Mouse (Mus musculus) midbrain, postnatal 0 days (tissue): ENCODE measurements around the gene Rbms1. TPM values are rescaled to one million over a fixed set of nuclear protein-coding genes. Genes with fewer than 3 reads are reported as not detected.

Source experiments
- ATAC-seq: fragments of 200-750 bp; cut with Nextera tagmentation; 2 replicates; pipeline ENCODE4 v1.8.0; 2017; ENCODE audit warnings: moderate number of reproducible peaks, mild to moderate bottlenecking, moderate TSS enrichment, moderate library complexity; ENCODE audit not compliant: low FRiP score
- DNase-seq: peaks from one replicate; pipeline ENCODE4 v3.0.0-alpha.2; 2015; ENCODE audit warnings: low spot score
- H3K27ac ChIP-seq: fragments of 300-500 bp; sonication (generic); 2 replicates; pipeline ENCODE4 v1.5.1; 2014; ENCODE audit warnings: low read depth, mild to moderate bottlenecking, low read length, mixed read lengths
- H3K27me3 ChIP-seq: fragments of 300-500 bp; sonication (generic); 2 replicates; pipeline ENCODE4 v1.6.1; 2014; ENCODE audit warnings: low read length, control low read depth, mixed read lengths; ENCODE audit not compliant: insufficient read depth
- H3K36me3 ChIP-seq: fragments of 300-500 bp; sonication (generic); 2 replicates; pipeline ENCODE4 v1.6.1; 2014; ENCODE audit warnings: low read length, control low read depth, mixed read lengths; ENCODE audit not compliant: insufficient read depth
- H3K4me1 ChIP-seq: fragments of 300-500 bp; sonication (generic); 2 replicates; pipeline ENCODE4 v1.6.1; 2014; ENCODE audit warnings: mild to moderate bottlenecking, control low read depth, antibody characterized with exemption, low read length, mixed read lengths; ENCODE audit not compliant: insufficient read depth
- H3K4me2 ChIP-seq: fragments of 300-500 bp; sonication (generic); 2 replicates; pipeline ENCODE4 v1.6.1; 2014; ENCODE audit warnings: low read depth, mild to moderate bottlenecking, low read length, mixed read lengths; ENCODE audit not compliant: poor library complexity, severe bottlenecking
- H3K4me3 ChIP-seq: fragments of 300-500 bp; sonication (generic); 2 replicates; pipeline ENCODE4 v1.5.1; 2014; ENCODE audit warnings: low read depth, mild to moderate bottlenecking, low read length, moderate library complexity
- H3K9ac ChIP-seq: fragments of 300-500 bp; sonication (generic); replicated peaks from 2 replicates; pipeline ENCODE4 v1.6.1; 2014; ENCODE audit warnings: mild to moderate bottlenecking, low read length, moderate library complexity, mixed read lengths; ENCODE audit not compliant: poor library complexity, severe bottlenecking
- H3K9me3 ChIP-seq: fragments of 300-500 bp; sonication (generic); 2 replicates; pipeline ENCODE4 v1.6.1; 2016; ENCODE audit warnings: low read length, control low read depth
- CTCF ChIP-seq: IDR thresholded peaks from 2 replicates; pipeline ENCODE4 v1.5.1; 2016; ENCODE audit warnings: antibody characterized with exemption, mild to moderate bottlenecking
- WGBS: fragments of 180-500 bp; shearing (Covaris S2); extraction: QIAGEN DNeasy Blood & Tissue Kit; methylation state at CpG from one replicate; pipeline ENCODE4 v1.1.7; 2014; 5-methylcytosine and 5-hydroxymethylcytosine counted together
- polyA plus RNA-seq: library from polyadenylated mRNA; unstranded; fragments of >200 nt; fragmentation: Nextera tagmentation; extraction: Ambion mirVana; gene quantifications from 2 replicates; pipeline ENCODE4 v1.2.1, GENCODE M21; 2015
- total RNA-seq: library from RNA; depleted of rRNA; stranded (reverse); fragments of >200 nt; gene quantifications from 2 replicates; pipeline ENCODE4 v1.2.3, GENCODE M21; 2014

The Rbms1 gene
- total and polyA plus RNA-seq, 2 experiments from 2014 or later: 36.2 to 40.4 TPM

DNA sequence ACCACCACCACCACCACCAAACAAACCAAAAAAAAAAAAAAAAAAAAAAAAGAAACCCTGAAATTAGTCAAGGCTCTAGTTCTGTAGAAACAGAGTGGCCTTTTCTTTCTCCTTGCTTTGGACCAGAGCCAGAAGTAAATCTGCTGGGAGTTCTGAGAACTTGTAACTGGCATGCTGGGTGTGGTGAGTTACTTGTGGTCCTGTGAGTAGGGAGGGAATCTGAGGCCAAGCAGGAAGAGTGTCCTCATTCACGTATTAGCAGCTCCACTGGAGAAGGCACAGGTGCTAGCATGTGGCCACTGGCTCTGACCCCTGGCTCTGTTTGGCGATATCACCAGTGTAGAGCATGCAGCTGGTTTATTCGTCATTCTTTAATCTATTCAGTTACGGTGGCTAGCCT is 137.3 kb downstream of the Rbms1 start:
- WGBS: 66% methylated on average over 4 of the region's 4 CpGs

DNA sequence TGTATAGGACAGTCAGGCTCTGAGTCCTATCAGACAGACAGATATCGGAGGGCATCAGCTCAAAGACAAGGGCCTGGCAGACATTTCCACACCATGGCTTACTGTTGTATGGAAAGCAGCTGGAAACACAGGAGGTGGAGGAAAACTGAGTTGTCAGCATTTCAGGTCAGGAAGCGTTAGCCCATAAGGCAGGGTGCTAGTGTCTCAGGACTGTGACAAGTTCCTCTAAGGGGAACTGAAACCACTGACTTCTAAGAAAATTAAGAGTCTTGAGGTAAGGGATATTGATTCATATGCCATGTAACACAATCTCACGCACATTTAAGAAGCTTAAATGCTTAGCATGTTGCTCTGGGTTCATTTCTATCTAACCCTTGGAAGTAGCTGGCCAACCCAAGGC is 141.4 kb downstream of the Rbms1 start:
- Histone ChIP-seq H3K27me3 (no peaks in the 10 kb centered on the region), H3K4me1 (peaks cover 3% of the 10 kb centered on the region; the same call in 1 of the 2 replicates), H3K27ac (no peak overlapping the region), H3K9me3 (no peaks in the 10 kb centered on the region), H3K36me3 (no peaks in the 10 kb centered on the region), H3K4me3 (no peak overlapping the region), H3K9ac (no peak overlapping the region), H3K4me2 (no peak overlapping the region)
- no peak for DNase-seq
- WGBS: 91% methylated on average over 3 of the region's 3 CpGs
- TF ChIP-seq CTCF: no peak
- ATAC-seq: no peak

More for the DNA sequence above, 137.3 kb downstream of the Rbms1 start:
- no peak for TF ChIP-seq CTCF
- ATAC-seq: no peak
- Histone ChIP-seq H3K36me3 (no peaks in the 10 kb centered on the region), H3K27ac (no peak overlapping the region), H3K4me3 (no peak overlapping the region), H3K4me1 (peaks cover 3% of the 10 kb centered on the region; the same call in 1 of the 2 replicates), H3K9ac (no peak overlapping the region), H3K4me2 (no peak overlapping the region), H3K27me3 (no peaks in the 10 kb centered on the region), H3K9me3 (no peaks in the 10 kb centered on the region)
- DNase-seq: no peak

DNA sequence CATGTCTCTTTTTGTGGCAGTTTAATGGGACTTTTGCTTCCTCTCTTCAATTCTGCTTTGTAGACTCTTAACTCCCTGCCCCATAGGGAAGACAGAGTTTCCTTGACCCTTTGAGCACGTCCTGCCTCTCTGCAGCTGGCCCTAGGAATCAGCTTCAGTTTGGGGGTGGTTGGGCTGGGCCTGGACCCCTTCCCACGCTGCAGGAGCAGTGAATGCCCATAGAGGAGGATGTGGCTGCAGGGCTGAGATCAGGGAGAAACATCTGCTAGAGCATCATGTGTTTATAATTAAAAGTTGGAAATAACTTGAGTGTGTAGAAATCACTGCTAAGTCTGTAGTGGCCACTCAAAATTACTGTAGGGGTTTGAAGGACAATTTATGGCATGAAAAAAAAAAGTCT is 144.4 kb downstream of the Rbms1 start:
- no peak for TF ChIP-seq CTCF
- no peak overlapping the region for H3K27ac ChIP-seq
- H3K4me3 ChIP-seq: no peak overlapping the region
- no peak overlapping the region for H3K9ac ChIP-seq
- H3K4me1 ChIP-seq: no peaks in the 10 kb centered on the region
- H3K36me3 ChIP-seq: no peaks in the 10 kb centered on the region
- no peaks in the 10 kb centered on the region for H3K27me3 ChIP-seq
- ATAC-seq (no peak), DNase-seq (no peak)
- no peaks in the 10 kb centered on the region for H3K9me3 ChIP-seq
- 34% methylated on average over 2 of the region's 2 CpGs for WGBS
- H3K4me2 ChIP-seq: no peak overlapping the region

DNA sequence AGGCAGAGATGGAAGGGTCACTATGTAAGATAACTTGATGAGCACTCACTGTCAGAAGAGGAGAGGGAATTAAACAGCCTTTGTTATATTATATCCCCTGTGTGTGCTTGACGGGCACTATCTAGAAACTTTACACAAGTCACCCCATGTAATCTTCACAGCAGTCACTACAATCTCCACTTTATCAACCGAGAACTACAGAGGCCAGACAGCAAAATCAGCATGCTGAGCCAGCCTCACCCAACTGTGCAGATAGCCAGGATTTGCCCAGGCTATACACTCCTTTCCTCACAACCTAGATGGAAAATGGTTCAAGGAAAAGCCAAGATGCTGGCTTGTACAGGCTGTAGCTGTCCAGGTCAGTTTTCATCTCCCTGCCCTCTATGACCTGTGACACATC is 146.7 kb downstream of the Rbms1 start:
- TF ChIP-seq CTCF: no peak
- no peaks in the 10 kb centered on the region for H3K9me3 ChIP-seq
- no peak overlapping the region for H3K9ac ChIP-seq
- no peak for ATAC-seq
- no peak for DNase-seq
- no peaks in the 10 kb centered on the region for H3K36me3 ChIP-seq
- H3K4me3 ChIP-seq: no peak overlapping the region
- no peaks in the 10 kb centered on the region for H3K27me3 ChIP-seq
- no peaks in the 10 kb centered on the region for H3K4me1 ChIP-seq
- H3K27ac ChIP-seq: no peak overlapping the region
- 65% methylated on average over 2 of the region's 2 CpGs for WGBS
- H3K4me2 ChIP-seq: no peak overlapping the region

DNA sequence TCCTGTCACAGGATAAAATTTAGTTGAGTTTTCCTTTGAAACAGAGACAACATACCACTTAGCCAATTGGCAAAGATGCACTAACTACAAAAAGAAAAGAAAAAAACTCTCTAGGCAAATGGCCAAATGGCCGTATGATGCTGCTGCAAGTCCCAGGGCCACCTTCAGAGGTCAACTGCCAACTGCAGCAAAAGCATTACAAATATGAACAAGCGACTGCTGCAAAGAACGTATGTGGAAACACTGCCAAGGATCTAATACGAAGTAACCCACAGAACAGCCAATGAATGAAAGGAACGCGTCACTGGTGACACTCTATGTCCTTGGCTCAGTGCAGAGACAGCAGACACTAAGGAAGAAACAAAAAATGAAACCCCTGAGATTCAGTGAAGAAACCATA is 148.2 kb downstream of the Rbms1 start:
- no peaks in the 10 kb centered on the region for H3K4me1 ChIP-seq
- no peaks in the 10 kb centered on the region for H3K36me3 ChIP-seq
- H3K9me3 ChIP-seq: no peaks in the 10 kb centered on the region
- H3K4me3 ChIP-seq: no peak overlapping the region
- H3K27me3 ChIP-seq: no peaks in the 10 kb centered on the region
- WGBS: 78% methylated on average over 6 of the region's 6 CpGs
- TF ChIP-seq CTCF: no peak
- no peak for ATAC-seq
- H3K27ac ChIP-seq: no peak overlapping the region
- no peak overlapping the region for H3K9ac ChIP-seq
- H3K4me2 ChIP-seq: no peak overlapping the region
- peak; percentile 42 for DNase-seq

DNA sequence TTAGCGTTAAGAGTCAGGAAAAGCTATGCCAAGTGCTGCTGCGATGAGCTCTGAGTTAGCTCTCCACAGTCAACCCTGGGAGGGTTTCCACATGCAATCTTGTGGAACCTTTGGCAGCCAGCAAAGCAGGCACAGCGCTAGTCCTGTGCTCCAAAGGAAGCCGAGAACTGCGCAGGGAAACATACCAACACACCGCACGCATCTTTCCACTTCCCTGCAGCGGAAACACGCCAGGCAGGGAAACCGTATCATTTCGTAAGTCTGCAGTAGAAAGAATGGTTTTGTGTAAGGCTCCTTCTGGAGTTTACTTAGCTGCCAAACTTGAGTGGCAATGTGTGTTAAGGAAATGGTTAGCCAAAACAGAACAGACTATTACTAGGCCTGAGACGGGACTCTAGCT is 150.0 kb downstream of the Rbms1 start:
- Histone ChIP-seq H3K9ac (no peak overlapping the region), H3K4me1 (no peaks in the 10 kb centered on the region), H3K27ac (no peak overlapping the region), H3K27me3 (no peaks in the 10 kb centered on the region), H3K36me3 (no peaks in the 10 kb centered on the region), H3K4me2 (no peak overlapping the region), H3K4me3 (no peak overlapping the region), H3K9me3 (no peaks in the 10 kb centered on the region)
- ATAC-seq: no peak
- WGBS: 83% methylated on average over 12 of the region's 12 CpGs
- TF ChIP-seq CTCF: no peak
- no peak for DNase-seq

DNA sequence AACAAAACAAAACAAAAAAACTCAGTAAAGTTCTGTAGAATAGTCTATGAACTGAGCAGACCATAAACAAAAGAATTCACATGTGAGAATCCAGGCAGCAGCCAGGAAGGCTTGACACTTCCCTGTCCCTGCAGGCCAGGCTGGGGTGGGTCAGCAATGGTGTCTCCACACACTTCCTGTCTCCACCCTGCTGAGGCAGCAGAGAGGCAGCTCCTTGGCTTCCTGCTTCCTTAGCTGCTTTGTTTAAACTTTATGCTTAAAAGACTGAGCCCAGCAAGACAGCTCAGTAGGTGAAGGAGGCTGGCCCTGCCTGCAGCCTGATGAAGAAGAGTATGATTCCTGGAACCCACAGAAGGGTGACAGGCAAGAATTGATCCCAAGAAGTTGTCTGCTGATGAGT is 152.4 kb downstream of the Rbms1 start:
- Histone ChIP-seq H3K4me2 (no peak overlapping the region), H3K36me3 (no peaks in the 10 kb centered on the region), H3K27me3 (no peaks in the 10 kb centered on the region), H3K9ac (no peak overlapping the region), H3K27ac (no peak overlapping the region), H3K4me3 (no peak overlapping the region), H3K4me1 (no peaks in the 10 kb centered on the region), H3K9me3 (no peaks in the 10 kb centered on the region)
- ATAC-seq: no peak
- DNase-seq: no peak
- 0 out of 2 replicates have a peak, but pooled peaks have one; percentile 4 for TF ChIP-seq CTCF
